2 mouse cellular contexts compared by ENCODE assay signal in the genomic region with DNA sequence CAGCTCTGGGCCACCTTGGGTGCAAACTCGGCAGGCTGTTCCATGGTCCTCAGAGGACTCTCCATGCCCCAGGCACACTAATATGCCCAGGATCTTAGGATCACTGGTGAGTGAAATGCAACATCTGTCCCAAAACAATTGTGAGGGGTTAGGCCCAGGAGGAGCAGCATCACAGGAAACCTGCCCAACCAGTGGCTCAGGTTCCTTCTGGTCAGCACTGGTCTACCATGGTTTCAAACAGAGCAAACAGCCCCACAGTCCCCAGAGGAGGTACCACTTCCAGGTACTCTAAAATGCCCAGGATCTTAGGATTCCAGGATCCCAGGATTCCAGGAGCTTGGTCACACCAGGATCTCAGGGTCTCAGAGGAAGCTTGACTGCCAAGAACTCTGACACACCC.
DNase-seq lines count a peak whose midpoint lies in the region; ATAC-seq lines count a peak whose summit lies in the region.
"Not testable (repeated sequence)": the region's sequence is repeated elsewhere in the genome, so short reads cannot be mapped to it uniquely, and the experiment has no call there.

No protein-coding gene starts in this region.

- H3K27me3 ChIP-seq in midbrain, embryonic 11.5 days (ENCODE audit: control insufficient read depth, insufficient read depth, low read length) = not testable (repeated sequence)

- peak; percentile 66 for DNase-seq in heart, adult 11 months
- DNase-seq in midbrain, embryonic 11.5 days (ENCODE audit: low spot score, missing footprints) = peak; percentile 69

- H3K9ac ChIP-seq in midbrain, embryonic 11.5 days (ENCODE audit: low read length) = not testable (repeated sequence)

- WGBS in midbrain, embryonic 11.5 days = 88% methylated on average over 1 of the region's 1 CpGs

- not testable (repeated sequence) for H3K4me1 ChIP-seq in midbrain, embryonic 11.5 days (ENCODE audit: control insufficient read depth, insufficient read depth, low read length)

- not testable (repeated sequence) for ATAC-seq in midbrain, embryonic 11.5 days (ENCODE audit: low FRiP score)

- not testable (repeated sequence) for H3K27ac ChIP-seq in midbrain, embryonic 11.5 days (ENCODE audit: low read depth, low read length)

- H3K36me3 ChIP-seq in midbrain, embryonic 11.5 days (ENCODE audit: control insufficient read depth, insufficient read depth, low read length) = not testable (repeated sequence)

- not testable (repeated sequence) for H3K4me2 ChIP-seq in midbrain, embryonic 11.5 days

- not testable (repeated sequence) for H3K4me3 ChIP-seq in midbrain, embryonic 11.5 days (ENCODE audit: low read depth, low read length)

- H3K9me3 ChIP-seq in midbrain, embryonic 11.5 days (ENCODE audit: control insufficient read depth, low read length) = not testable (repeated sequence)
